Mouse (Mus musculus): ENCODE data around the gene Ppp1r12c. TPM values are rescaled to one million over a fixed set of nuclear protein-coding genes. Genes with fewer than 3 reads are reported as not detected.
A peak's percentile ranks its signal among the peaks of the same experiment; 100 is the strongest.

Ppp1r12c gene
- total and polyA plus RNA-seq, 2 experiments from 2014 or later: 34.6 to 75.5 TPM

- Histone ChIP-seq H3K27ac (ENCODE audit: low read depth, low read length) (no peak overlapping the region), H3K9ac (replicated peaks; ENCODE audit: low read length, poor library complexity, severe bottlenecking) (no peak overlapping the region), H3K4me2 (ENCODE audit: low read depth, low read length, poor library complexity, severe bottlenecking) (no peak overlapping the region), H3K27me3 (ENCODE audit: insufficient read depth, low read length) (no peaks in the 10 kb centered on the region), H3K4me1 (ENCODE audit: insufficient read depth, low read length) (no peaks in the 10 kb centered on the region), H3K9me3 (ENCODE audit: low read length) (no peaks in the 10 kb centered on the region), H3K36me3 (ENCODE audit: insufficient read depth, low read length) (peaks cover 45% of the 10 kb centered on the region), H3K4me3 (ENCODE audit: low read depth, low read length) (no peak overlapping the region)
- ATAC-seq (ENCODE audit: low FRiP score) (no peak), DNase-seq (ENCODE audit: low spot score) (no peak)
- TF ChIP-seq CTCF (IDR thresholded peaks at IDR 0.05): no peak
- 89% methylated on average over 13 of the region's 13 CpGs for WGBS
Measured at GRCm38 (mm10) chr7:4492284-4493224, 8.9 kb downstream of the Ppp1r12c start.

GRCm38 (mm10) chr7:4491308-4491707 is 10.2 kb downstream of the Ppp1r12c start:
- no peaks in the 10 kb centered on the region for H3K4me1 ChIP-seq (ENCODE audit: insufficient read depth, low read length)
- TF ChIP-seq CTCF (IDR thresholded peaks at IDR 0.05): no peak
- peaks cover 36% of the 10 kb centered on the region for H3K36me3 ChIP-seq (ENCODE audit: insufficient read depth, low read length)
- no peak overlapping the region for H3K27ac ChIP-seq (ENCODE audit: low read depth, low read length)
- 86% methylated on average over 6 of the region's 6 CpGs for WGBS
- H3K4me3 ChIP-seq (ENCODE audit: low read depth, low read length): no peak overlapping the region
- H3K27me3 ChIP-seq (ENCODE audit: insufficient read depth, low read length): no peaks in the 10 kb centered on the region
- DNase-seq (ENCODE audit: low spot score) (no peak), ATAC-seq (ENCODE audit: low FRiP score) (no peak)
- no peak overlapping the region for H3K9ac ChIP-seq (replicated peaks; ENCODE audit: low read length, poor library complexity, severe bottlenecking)
- H3K9me3 ChIP-seq (ENCODE audit: low read length): no peaks in the 10 kb centered on the region
- H3K4me2 ChIP-seq (ENCODE audit: low read depth, low read length, poor library complexity, severe bottlenecking): no peak overlapping the region

GRCm38 (mm10) chr7:4482281-4482680 is 19.2 kb downstream of the Ppp1r12c start:
- no peak for ATAC-seq (ENCODE audit: low FRiP score)
- peaks cover 55% of the 10 kb centered on the region for H3K36me3 ChIP-seq (ENCODE audit: insufficient read depth, low read length)
- DNase-seq (ENCODE audit: low spot score): no peak

GRCm38 (mm10) chr7:4479674-4480073 is 21.8 kb downstream of the Ppp1r12c start:
- no peak overlapping the region for H3K4me3 ChIP-seq (ENCODE audit: low read depth, low read length)
- no peak overlapping the region for H3K27ac ChIP-seq (ENCODE audit: low read depth, low read length)
- ATAC-seq (ENCODE audit: low FRiP score) (no peak), DNase-seq (ENCODE audit: low spot score) (peak; percentile 64)
- WGBS: 17% methylated on average over 6 of the region's 6 CpGs
- H3K27me3 ChIP-seq (ENCODE audit: insufficient read depth, low read length): peaks cover 8% of the 10 kb centered on the region; the same call in 1 of the 2 replicates
- H3K4me1 ChIP-seq (ENCODE audit: insufficient read depth, low read length): peaks cover 4% of the 10 kb centered on the region; the same call in 1 of the 2 replicates
- peaks cover 38% of the 10 kb centered on the region for H3K36me3 ChIP-seq (ENCODE audit: insufficient read depth, low read length)
- H3K9ac ChIP-seq (replicated peaks; ENCODE audit: low read length, poor library complexity, severe bottlenecking): no peak overlapping the region
- TF ChIP-seq CTCF (IDR thresholded peaks at IDR 0.05): peak; percentile 78
- no peaks in the 10 kb centered on the region for H3K9me3 ChIP-seq (ENCODE audit: low read length)
- no peak overlapping the region for H3K4me2 ChIP-seq (ENCODE audit: low read depth, low read length, poor library complexity, severe bottlenecking)

More at GRCm38 (mm10) chr7:4482281-4482680, 19.2 kb downstream of the Ppp1r12c start:
- H3K4me1 ChIP-seq (ENCODE audit: insufficient read depth, low read length): peaks cover 4% of the 10 kb centered on the region; the same call in 1 of the 2 replicates
- no peak for TF ChIP-seq CTCF (IDR thresholded peaks at IDR 0.05)
- no peaks in the 10 kb centered on the region for H3K9me3 ChIP-seq (ENCODE audit: low read length)
- no peak overlapping the region for H3K4me2 ChIP-seq (ENCODE audit: low read depth, low read length, poor library complexity, severe bottlenecking)
- H3K27ac ChIP-seq (ENCODE audit: low read depth, low read length): no peak overlapping the region
- H3K27me3 ChIP-seq (ENCODE audit: insufficient read depth, low read length): no peaks in the 10 kb centered on the region
- no peak overlapping the region for H3K9ac ChIP-seq (replicated peaks; ENCODE audit: low read length, poor library complexity, severe bottlenecking)
- H3K4me3 ChIP-seq (ENCODE audit: low read depth, low read length): no peak overlapping the region
- WGBS: 92% methylated on average over 12 of the region's 12 CpGs

- Histone ChIP-seq H3K27ac (ENCODE audit: low read depth, low read length) (0 out of 2 replicates have a peak overlapping the region, but pooled peaks have one; percentile 7), H3K4me1 (ENCODE audit: insufficient read depth, low read length) (peaks cover 4% of the 10 kb centered on the region; the same call in 1 of the 2 replicates), H3K27me3 (ENCODE audit: insufficient read depth, low read length) (peaks cover 17% of the 10 kb centered on the region), H3K4me3 (ENCODE audit: low read depth, low read length) (peak overlapping the region; percentile 44), H3K9me3 (ENCODE audit: low read length) (no peaks in the 10 kb centered on the region), H3K4me2 (ENCODE audit: low read depth, low read length, poor library complexity, severe bottlenecking) (peak overlapping the region; percentile 83), H3K9ac (replicated peaks; ENCODE audit: low read length, poor library complexity, severe bottlenecking) (peak overlapping the region; percentile 37; the same call in 1 of the 2 replicates), H3K36me3 (ENCODE audit: insufficient read depth, low read length) (peaks cover 30% of the 10 kb centered on the region)
- 0 out of 2 replicates have a peak, but pooled peaks have one; percentile 0 for TF ChIP-seq CTCF (IDR thresholded peaks at IDR 0.05)
- DNase-seq (ENCODE audit: low spot score): no peak
- peak; percentile 10; the same call in 1 of the 2 replicates for ATAC-seq (ENCODE audit: low FRiP score)
- WGBS: 4% methylated on average over 16 of the region's 16 CpGs
Measured at GRCm38 (mm10) chr7:4478796-4479291, 22.6 kb downstream of the Ppp1r12c start.
